Mouse (Mus musculus) liver, postnatal 0 days (tissue): ENCODE data around the gene Ubr1.

Source experiments
- CTCF ChIP-seq: sonication (generic); IDR thresholded peaks from 2 replicates; pipeline ENCODE4 v1.5.1; 2016; ENCODE audit warnings: antibody characterized with exemption, low read depth
- EP300 ChIP-seq: IDR thresholded peaks from 2 replicates; pipeline ENCODE4 v1.6.1; 2016; ENCODE audit warnings: antibody characterized with exemption, low read depth, mild to moderate bottlenecking

- TF ChIP-seq CTCF: no peak
- TF ChIP-seq EP300: no peak
These were observed 135.3 kb downstream of the Ubr1 start for GRCm38 (mm10) chr2:120835167-120835566.
